Mouse (Mus musculus) mesoderm, embryonic 11.5 days (tissue): ENCODE data around the gene Ldha.
"Not testable (repeated sequence)": the region's sequence is repeated elsewhere in the genome, so short reads cannot be mapped to it uniquely, and the experiment has no call there.

ENCODE experiments used
- DNase-seq: peaks from one replicate; pipeline ENCODE4 v3.0.0-alpha.2; 2012; ENCODE audit warnings: low read depth, low spot score

Ldha gene

GRCm38 (mm10) chr7:46840787-46841525 lies at the start of gene Ldha:
TSS of gene Ldha (plus strand) at chr7:46841475.
- no peak for DNase-seq

- no peak for DNase-seq
Measured at GRCm38 (mm10) chr7:46793871-46794270, 47.4 kb upstream of the Ldha start.

- peak; percentile 97 for DNase-seq
Measured at GRCm38 (mm10) chr7:46795287-46796205, 45.7 kb upstream of the Ldha start, which contains the start of the genes Hps5 and Gtf2h1. TSS of gene Hps5 (minus strand) at chr7:46796064. TSS of gene Gtf2h1 (plus strand) at chr7:46796103.

GRCm38 (mm10) chr7:46796206-46796679 lies 45.0 kb upstream of the Ldha start:
- peak; percentile 1 for DNase-seq

GRCm38 (mm10) chr7:46796779-46797178 lies 44.5 kb upstream of the Ldha start:
- no peak for DNase-seq

- DNase-seq = no peak
Measured at GRCm38 (mm10) chr7:46810325-46810724, 30.9 kb upstream of the Ldha start.

GRCm38 (mm10) chr7:46814012-46814411 lies 27.3 kb upstream of the Ldha start:
- DNase-seq = no peak

GRCm38 (mm10) chr7:46820876-46821632 lies 20.2 kb upstream of the Ldha start:
- DNase-seq = not testable (repeated sequence)

GRCm38 (mm10) chr7:46827046-46827802 lies 14.1 kb upstream of the Ldha start:
- DNase-seq = no peak

GRCm38 (mm10) chr7:46827803-46828184 lies 13.5 kb upstream of the Ldha start:
- no peak for DNase-seq

GRCm38 (mm10) chr7:46829911-46830310 lies 11.4 kb upstream of the Ldha start:
- DNase-seq = no peak

- DNase-seq = no peak
Measured at GRCm38 (mm10) chr7:46830799-46831590, 10.3 kb upstream of the Ldha start.

GRCm38 (mm10) chr7:46831693-46832092 lies 9.6 kb upstream of the Ldha start:
- no peak for DNase-seq

GRCm38 (mm10) chr7:46832112-46832810 lies 9.0 kb upstream of the Ldha start:
- not testable (repeated sequence) for DNase-seq

- peak; percentile 55 for DNase-seq
Measured at GRCm38 (mm10) chr7:46833266-46833665, 8.0 kb upstream of the Ldha start.

- DNase-seq = no peak
Measured at GRCm38 (mm10) chr7:46833670-46834255, 7.5 kb upstream of the Ldha start.

GRCm38 (mm10) chr7:46834994-46835610 lies 6.2 kb upstream of the Ldha start:
- no peak for DNase-seq

- no peak for DNase-seq
Measured at GRCm38 (mm10) chr7:46836357-46836756, 4.9 kb upstream of the Ldha start.

GRCm38 (mm10) chr7:46837073-46837472 lies 4.2 kb upstream of the Ldha start:
- DNase-seq = no peak
